Mouse (Mus musculus) lung, adult 2 months (tissue): ENCODE measurements at regions not wholly inside any gene's neighbourhood (a gene's known extent, or its start where the extent isn't known, plus 50 kb on each side); places are given as distances from the start of the nearest gene placed in this dataset.
A peak's percentile ranks its signal among the peaks of the same experiment; 100 is the strongest.

Source experiments
- DNase-seq: peaks from one replicate; pipeline ENCODE4 v3.0.0; 2022
- H3K4me1 ChIP-seq: fragments of 200-500 bp; 2 replicates; pipeline ENCODE4 v1.6.1; 2011; ENCODE audit warnings: low read length; ENCODE audit not compliant: control insufficient read depth, insufficient read depth
- H3K4me3 ChIP-seq: fragments of 200-500 bp; replicated peaks from 2 replicates; pipeline ENCODE3; 2011; ENCODE audit warnings: low read depth, mild to moderate bottlenecking, control low read depth, low read length; ENCODE audit errors: extremely low read depth
- CTCF ChIP-seq: fragments of 200-500 bp; IDR thresholded peaks from 2 replicates; pipeline ENCODE4 v1.5.1; 2011; ENCODE audit warnings: mild to moderate bottlenecking, low read length, control low read depth; ENCODE audit not compliant: insufficient read depth
- POLR2A ChIP-seq: fragments of 200-500 bp; IDR thresholded peaks from 2 replicates; pipeline ENCODE4 v1.6.1; 2011; ENCODE audit warnings: low read depth, mild to moderate bottlenecking, control low read depth, low read length, borderline replicate concordance; ENCODE audit errors: extremely low read depth
- WGBS: fragments of 180-500 bp; shearing (Covaris S2); methylation state at CpG from one replicate; pipeline ENCODE4 v1.1.7; 2018; 5-methylcytosine and 5-hydroxymethylcytosine counted together

GRCm38 (mm10) chr10:45957686-45958085 lies 380.1 kb downstream of the Hace1 start:
- H3K4me3 ChIP-seq: no peak overlapping the region
- no peak for DNase-seq
- no peaks in the 10 kb centered on the region for H3K4me1 ChIP-seq
- TF ChIP-seq POLR2A (no peak), CTCF (no peak)

- WGBS: 41% methylated on average over 1 of the region's 1 CpGs
- no peak overlapping the region for H3K4me3 ChIP-seq
- H3K4me1 ChIP-seq: no peaks in the 10 kb centered on the region
- no peak for DNase-seq
- TF ChIP-seq POLR2A (no peak), CTCF (no peak)
These were observed 394.6 kb downstream of the Hace1 start for GRCm38 (mm10) chr10:45972240-45972639.

DNA sequence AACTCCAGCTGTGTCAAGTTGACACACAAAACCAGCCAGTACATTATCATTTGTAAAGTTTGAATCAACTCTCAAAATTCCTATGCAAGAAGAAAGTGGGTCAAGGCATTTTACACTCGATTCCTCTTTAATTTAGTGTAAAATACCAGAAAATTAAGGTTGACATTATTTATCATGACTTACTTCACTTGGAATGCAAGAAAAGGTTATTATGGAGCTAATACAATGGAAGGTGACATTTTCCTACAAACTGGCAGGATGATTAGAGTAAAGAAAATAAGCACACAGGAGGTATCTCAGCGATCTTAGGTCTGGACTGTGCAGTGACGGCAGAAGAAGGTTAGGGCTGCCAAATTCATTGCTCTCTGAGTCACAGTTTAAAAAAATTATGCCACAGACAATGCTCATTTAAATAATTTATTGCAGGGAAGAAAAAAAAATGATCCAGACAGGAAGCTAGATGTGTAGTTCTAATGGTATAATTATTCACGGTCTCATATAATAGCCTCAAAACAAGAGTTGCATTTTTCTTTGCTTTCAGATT lies 405.2 kb downstream of the Hace1 start:
- Histone ChIP-seq H3K4me3 (no peak overlapping the region), H3K4me1 (no peaks in the 10 kb centered on the region)
- TF ChIP-seq POLR2A (no peak), CTCF (no peak)
- no peak for DNase-seq
- 63% methylated on average over 4 of the region's 4 CpGs for WGBS

DNA sequence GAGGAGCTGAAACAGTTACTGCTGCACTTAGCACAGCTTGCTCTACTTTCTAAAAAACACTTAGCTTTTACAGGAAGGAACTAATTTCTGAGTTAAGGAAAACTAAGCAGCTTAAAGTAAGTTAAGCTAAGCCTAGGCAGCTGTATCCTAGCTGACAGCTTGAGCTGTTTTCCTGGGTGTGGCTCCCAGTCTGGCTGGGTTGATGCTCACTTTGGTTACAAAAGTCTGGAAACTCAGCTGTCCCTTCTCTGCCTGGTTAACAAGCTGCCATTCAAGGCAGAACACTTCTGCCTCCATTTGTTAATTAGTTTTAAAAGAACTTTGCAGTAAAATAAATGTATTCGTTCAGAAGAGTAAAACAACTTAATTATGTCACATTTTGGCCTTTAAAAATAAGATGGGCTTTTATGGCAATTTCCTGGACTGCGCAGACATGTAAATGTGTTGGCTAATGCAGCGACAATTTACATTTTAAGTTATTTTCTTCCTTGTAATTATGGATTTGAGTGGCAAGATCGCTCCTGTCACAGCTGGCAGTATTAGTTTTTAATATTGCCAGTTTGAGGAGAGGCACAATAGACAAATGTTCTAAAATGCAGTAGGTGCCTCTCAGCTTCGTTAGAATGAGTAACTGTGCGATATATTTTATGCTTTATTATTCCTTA lies 406.2 kb downstream of the Hace1 start:
- TF ChIP-seq CTCF (no peak), POLR2A (no peak)
- 82% methylated on average over 6 of the region's 6 CpGs for WGBS
- no peaks in the 10 kb centered on the region for H3K4me1 ChIP-seq
- no peak for DNase-seq
- H3K4me3 ChIP-seq: no peak overlapping the region

GRCm38 (mm10) chr10:45986341-45986740 lies 408.7 kb downstream of the Hace1 start:
- no peak overlapping the region for H3K4me3 ChIP-seq
- H3K4me1 ChIP-seq: no peaks in the 10 kb centered on the region
- WGBS: 85% methylated on average over 2 of the region's 2 CpGs
- TF ChIP-seq POLR2A (no peak), CTCF (no peak)
- no peak for DNase-seq

DNA sequence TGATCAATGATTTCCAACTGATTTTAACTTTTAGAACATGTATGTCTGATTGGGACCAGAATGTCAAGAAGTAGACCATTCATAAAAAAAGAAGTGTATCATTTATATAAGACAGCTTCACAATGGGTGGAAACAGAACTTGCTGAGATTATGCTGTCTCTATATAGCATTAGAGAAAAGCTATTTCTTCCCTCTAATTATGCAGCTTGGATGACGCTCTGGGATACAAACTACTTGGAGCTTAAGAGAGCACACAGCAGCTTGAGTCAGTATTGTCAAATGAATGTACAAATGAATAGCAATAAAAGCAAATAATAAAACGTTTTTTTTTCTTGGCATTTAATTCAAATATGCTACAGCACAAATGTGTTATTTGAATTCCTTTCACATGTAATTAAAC lies 428.7 kb downstream of the Hace1 start:
- Histone ChIP-seq H3K4me1 (no peaks in the 10 kb centered on the region), H3K4me3 (no peak overlapping the region)
- no peak for TF ChIP-seq POLR2A
- no peak for TF ChIP-seq CTCF
- no peak for DNase-seq
- WGBS: 51% methylated on average over 2 of the region's 2 CpGs

GRCm38 (mm10) chr10:46011916-46012596 lies 434.4 kb downstream of the Hace1 start:
- TF ChIP-seq CTCF: peak; percentile 75
- TF ChIP-seq POLR2A: no peak
- Histone ChIP-seq H3K4me1 (no peaks in the 10 kb centered on the region), H3K4me3 (no peak overlapping the region)
- DNase-seq: no peak
- 20% methylated on average over 12 of the region's 12 CpGs for WGBS

GRCm38 (mm10) chr10:46012599-46012998 lies 435.0 kb downstream of the Hace1 start:
- TF ChIP-seq POLR2A: no peak
- DNase-seq: no peak
- Histone ChIP-seq H3K4me1 (no peaks in the 10 kb centered on the region), H3K4me3 (no peak overlapping the region)
- 56% methylated on average over 6 of the region's 6 CpGs for WGBS

DNA sequence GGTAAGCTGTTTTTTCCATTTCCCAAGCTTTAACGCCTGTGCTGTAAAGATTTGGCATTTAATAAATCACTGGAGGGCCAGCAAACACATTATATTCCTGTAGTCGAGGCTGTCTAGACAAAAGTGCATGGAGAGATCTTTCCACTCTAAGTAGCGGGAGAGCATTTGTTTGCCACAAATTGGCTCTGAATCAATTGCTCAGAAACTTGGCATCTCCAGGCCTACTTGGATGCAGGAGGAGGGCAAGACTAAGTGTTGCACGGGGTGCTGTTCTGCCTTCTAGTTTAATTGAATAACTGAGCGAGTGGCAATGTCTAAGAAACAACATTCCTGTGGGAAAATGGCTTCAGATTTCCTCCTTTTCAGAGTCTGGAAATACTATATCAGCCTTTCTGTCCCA lies 438.7 kb downstream of the Hace1 start:
- WGBS: 61% methylated on average over 5 of the region's 5 CpGs
- no peak overlapping the region for H3K4me3 ChIP-seq
- H3K4me1 ChIP-seq: no peaks in the 10 kb centered on the region
- TF ChIP-seq CTCF (no peak), POLR2A (no peak)
- DNase-seq: no peak
